Mouse (Mus musculus) macrophage (primary cell): Measurements from ENCODE around the gene Cactin. TPM values are rescaled to one million over a fixed set of nuclear protein-coding genes. Genes with fewer than 3 reads are reported as not detected.

Experiments
- H3K27ac ChIP-seq: fragments of 350-480 bp; formaldehyde crosslinking; 2 replicates; pipeline ENCODE4 v1.9.0; 2021
- H3K36me3 ChIP-seq: fragments of 350-480 bp; formaldehyde crosslinking; 2 replicates; pipeline ENCODE4 v1.9.0; 2021; ENCODE audit errors: inconsistent target
- H3K4me3 ChIP-seq: fragments of 350-480 bp; formaldehyde crosslinking; 2 replicates; pipeline ENCODE4 v1.9.0; 2021; ENCODE audit errors: inconsistent target
- H3K79me2 ChIP-seq: fragments of 350-480 bp; formaldehyde crosslinking; 2 replicates; pipeline ENCODE4 v1.9.0; 2021; ENCODE audit errors: inconsistent target
- WGBS: methylation state at CpG from one replicate; pipeline ENCODE4 v1.1.7; 2026; ENCODE audit warnings: inconsistent platforms; ENCODE audit not compliant: missing documents; 5-methylcytosine and 5-hydroxymethylcytosine counted together
- polyA plus RNA-seq: library from polyadenylated mRNA; stranded (reverse); fragments of 250-400 nt; gene quantifications from 3 replicates; pipeline ENCODE4 v1.2.4, GENCODE M21; 2018; ENCODE audit warnings: inconsistent platforms

The Cactin gene
- polyA plus RNA-seq, 1 experiment from 2014 or later = 15.1 TPM

GRCm38 (mm10) chr10:81291511-81292104, 29.3 kb upstream of the Cactin start, which contains the start of gene Tjp3:
Gene Tjp3 (minus strand): TSS chr10:81291581.
- Histone ChIP-seq H3K4me3 (no peak within 1 kb of the TSS), H3K27ac (peak within 1 kb of the TSS; percentile 41), H3K79me2 (peaks cover 35% of the 10 kb centered on the region), H3K36me3 (no peaks in the 10 kb centered on the region)
- WGBS = 17% methylated on average over 9 of the region's 9 CpGs

DNA sequence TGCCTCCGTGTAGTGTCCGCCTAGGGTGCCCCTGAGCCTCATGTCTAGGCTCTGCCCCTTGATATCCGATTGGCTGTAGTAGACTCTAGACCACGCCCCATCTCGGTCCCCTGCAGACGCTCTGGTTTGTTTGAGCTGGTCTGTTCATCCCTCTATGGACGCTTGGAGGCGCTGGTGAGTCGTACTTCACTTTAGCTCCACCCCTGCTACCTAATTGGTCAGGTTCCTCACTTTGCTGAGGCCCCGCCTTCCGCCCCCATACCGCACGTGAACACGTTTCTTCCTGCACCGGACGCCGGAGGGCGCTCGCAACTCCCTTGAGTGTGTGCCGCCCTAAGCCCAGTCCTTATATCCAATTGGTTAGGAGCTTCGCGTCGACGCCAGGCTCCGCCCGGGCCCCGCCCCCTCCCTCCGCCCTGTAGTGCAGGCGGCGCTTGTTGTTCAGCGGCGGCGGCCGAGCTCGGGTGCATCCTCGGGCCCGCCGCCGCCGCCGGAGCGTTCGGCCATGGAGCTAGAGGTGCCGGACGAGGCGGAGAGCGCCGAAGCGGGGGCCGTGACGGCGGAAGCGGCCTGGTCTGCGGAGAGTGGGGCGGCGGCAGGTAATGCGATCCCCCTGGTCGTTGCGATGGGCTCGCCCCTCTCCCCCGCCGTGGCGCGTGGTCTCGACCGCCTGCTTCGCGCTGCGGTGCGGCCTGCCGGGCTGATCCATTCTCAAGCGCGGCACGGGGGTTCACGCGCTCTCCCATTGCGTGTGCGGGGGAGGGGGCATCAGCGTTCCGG, 28.2 kb upstream of the Cactin start, which contains the start of gene Pip5k1c:
Pip5k1c (plus strand) TSS at position 410 of the 780 bp plus-strand sequence.
- Histone ChIP-seq H3K4me3 (peak within 1 kb of the TSS; percentile 79), H3K36me3 (no peaks in the 10 kb centered on the region), H3K27ac (peak within 1 kb of the TSS; percentile 43), H3K79me2 (peaks cover 46% of the 10 kb centered on the region)
- under 1% methylated on average over 73 of the region's 80 CpGs for WGBS

DNA sequence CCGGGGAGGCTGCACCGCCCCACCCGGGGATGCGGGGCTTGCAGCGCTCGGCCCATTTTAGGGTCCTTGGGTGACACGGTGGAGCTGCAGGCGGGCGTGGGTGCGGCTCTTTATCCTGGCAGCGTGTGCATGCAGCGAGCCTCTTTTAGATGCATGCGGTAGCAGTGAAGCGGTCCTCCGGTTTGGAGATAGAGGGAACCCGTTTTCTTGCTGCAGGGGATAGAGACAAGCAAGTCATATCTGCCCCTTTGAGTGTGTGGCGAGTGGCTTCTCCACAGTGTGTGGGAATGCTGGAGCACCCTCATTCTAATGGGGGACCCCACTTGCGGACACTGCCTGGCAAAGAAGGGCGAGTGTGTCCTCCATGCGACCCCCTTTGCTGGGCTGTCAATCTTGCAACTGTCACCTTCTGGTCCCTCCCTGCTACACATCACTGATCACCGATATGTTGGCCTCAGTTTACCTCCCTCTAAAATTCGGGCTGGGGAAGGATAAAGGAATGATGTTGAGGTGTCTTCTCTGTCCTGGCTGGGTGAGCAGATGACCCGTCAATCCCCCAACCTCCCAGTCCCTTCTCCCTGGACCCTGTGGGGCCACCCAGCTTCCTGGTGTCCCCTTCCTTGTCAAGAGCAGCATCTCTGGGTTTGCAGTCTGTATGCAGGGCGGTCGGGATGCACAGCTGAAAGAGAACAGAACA, 27.4 kb upstream of the Cactin start:
- no peaks in the 10 kb centered on the region for H3K36me3 ChIP-seq
- peak overlapping the region; percentile 43 for H3K27ac ChIP-seq
- WGBS = 2% methylated on average over 25 of the region's 25 CpGs
- peak overlapping the region; percentile 79 for H3K4me3 ChIP-seq
- peaks cover 54% of the 10 kb centered on the region for H3K79me2 ChIP-seq

DNA sequence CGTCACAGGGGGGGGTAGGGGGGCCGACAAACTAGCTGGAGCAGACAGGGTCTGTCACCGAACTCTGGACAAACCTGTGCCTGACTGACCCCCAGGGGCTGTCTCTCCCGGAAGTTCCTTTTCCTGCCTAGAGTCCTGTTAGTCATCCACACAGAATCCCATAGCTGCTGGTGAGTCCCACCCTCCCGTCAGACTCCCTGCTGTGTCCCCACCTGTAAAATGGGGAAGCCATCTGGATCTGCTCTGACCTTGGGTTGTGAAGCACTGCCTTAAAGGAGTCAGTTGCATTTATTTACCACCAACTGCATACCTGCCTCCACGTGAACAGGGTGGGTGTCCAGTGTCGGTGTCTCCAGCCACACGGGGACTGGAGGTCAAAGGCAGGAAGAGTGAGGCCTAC, 26.5 kb upstream of the Cactin start:
- no peaks in the 10 kb centered on the region for H3K36me3 ChIP-seq
- H3K79me2 ChIP-seq = peaks cover 63% of the 10 kb centered on the region
- peak overlapping the region; percentile 79 for H3K4me3 ChIP-seq
- WGBS = 31% methylated on average over 8 of the region's 8 CpGs
- H3K27ac ChIP-seq = peak overlapping the region; percentile 43

- no peak overlapping the region for H3K27ac ChIP-seq
- 89% methylated on average over 6 of the region's 6 CpGs for WGBS
- peaks cover 71% of the 10 kb centered on the region for H3K79me2 ChIP-seq
- no peaks in the 10 kb centered on the region for H3K36me3 ChIP-seq
- H3K4me3 ChIP-seq = no peak overlapping the region
Observed at GRCm38 (mm10) chr10:81295185-81295584, 25.7 kb upstream of the Cactin start.

GRCm38 (mm10) chr10:81297246-81297645, 23.7 kb upstream of the Cactin start:
- peak overlapping the region; percentile 20; the same call in 1 of the 2 replicates for H3K4me3 ChIP-seq
- H3K27ac ChIP-seq = peak overlapping the region; percentile 99
- WGBS = 22% methylated on average over 6 of the region's 6 CpGs
- peaks cover 91% of the 10 kb centered on the region for H3K79me2 ChIP-seq
- H3K36me3 ChIP-seq = no peaks in the 10 kb centered on the region

DNA sequence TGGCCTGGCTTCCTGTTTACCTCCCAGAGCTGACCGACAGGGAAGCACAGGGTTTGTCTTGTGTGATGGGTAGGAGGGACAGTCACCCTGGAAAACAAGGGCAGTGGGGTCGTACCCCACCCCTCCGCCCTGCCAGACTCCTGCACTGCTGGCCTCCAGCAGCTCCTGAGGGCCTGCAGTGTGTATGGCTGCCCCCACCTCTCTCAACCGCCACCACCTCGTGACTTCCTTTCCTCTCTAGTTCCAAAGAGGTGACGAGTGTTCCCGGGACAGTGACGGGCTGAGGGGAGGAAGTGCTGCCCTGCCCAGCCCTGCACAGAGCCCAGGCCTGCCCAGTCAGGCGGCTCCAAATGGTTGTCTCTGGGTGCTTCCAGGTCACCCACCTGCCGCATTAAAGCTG, 23.1 kb upstream of the Cactin start:
- Histone ChIP-seq H3K4me3 (peak overlapping the region; percentile 20), H3K27ac (peak overlapping the region; percentile 99)

DNA sequence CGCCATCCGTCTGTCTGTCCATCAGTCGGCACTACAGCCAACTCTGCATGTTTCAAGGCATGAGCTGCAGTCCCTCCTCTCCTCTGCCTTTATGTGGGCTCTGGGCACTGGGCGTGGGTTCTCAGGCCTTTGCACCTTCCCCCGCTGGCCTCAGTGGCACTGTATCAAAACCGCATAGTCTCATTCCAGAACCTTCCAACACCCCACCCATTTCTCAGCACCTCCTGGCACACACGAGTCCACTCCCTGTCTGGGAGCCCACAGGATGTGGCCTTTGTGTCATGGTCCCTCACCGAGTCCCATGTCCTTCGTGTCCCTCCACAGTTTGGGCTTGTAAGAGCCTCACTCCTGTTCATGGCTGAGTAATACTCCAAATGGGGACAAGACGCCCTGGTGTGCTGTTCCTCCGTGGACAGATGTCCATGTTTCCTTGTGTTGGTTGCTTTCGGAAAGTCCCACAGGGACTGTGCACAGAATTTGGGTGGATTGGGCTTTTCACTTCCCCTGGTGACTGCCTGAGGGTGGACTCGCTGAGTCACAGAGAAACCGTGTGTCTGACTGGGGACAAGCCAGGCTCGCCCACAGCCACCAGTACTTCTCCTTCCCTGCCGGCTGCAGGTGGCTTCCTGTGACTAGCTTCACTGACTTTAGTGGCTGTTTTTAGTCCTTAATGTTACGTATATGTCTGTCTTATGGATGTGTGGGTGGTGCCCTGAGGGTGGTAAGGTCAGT, 22.4 kb upstream of the Cactin start:
- Histone ChIP-seq H3K27ac (peak overlapping the region; percentile 99), H3K36me3 (no peaks in the 10 kb centered on the region), H3K4me3 (peak overlapping the region; percentile 20), H3K79me2 (peaks cover 100% of the 10 kb centered on the region)
- 25% methylated on average over 17 of the region's 17 CpGs for WGBS

More for the DNA sequence above, 23.1 kb upstream of the Cactin start:
- Histone ChIP-seq H3K36me3 (no peaks in the 10 kb centered on the region), H3K79me2 (peaks cover 97% of the 10 kb centered on the region)
- 2% methylated on average over 10 of the region's 10 CpGs for WGBS

DNA sequence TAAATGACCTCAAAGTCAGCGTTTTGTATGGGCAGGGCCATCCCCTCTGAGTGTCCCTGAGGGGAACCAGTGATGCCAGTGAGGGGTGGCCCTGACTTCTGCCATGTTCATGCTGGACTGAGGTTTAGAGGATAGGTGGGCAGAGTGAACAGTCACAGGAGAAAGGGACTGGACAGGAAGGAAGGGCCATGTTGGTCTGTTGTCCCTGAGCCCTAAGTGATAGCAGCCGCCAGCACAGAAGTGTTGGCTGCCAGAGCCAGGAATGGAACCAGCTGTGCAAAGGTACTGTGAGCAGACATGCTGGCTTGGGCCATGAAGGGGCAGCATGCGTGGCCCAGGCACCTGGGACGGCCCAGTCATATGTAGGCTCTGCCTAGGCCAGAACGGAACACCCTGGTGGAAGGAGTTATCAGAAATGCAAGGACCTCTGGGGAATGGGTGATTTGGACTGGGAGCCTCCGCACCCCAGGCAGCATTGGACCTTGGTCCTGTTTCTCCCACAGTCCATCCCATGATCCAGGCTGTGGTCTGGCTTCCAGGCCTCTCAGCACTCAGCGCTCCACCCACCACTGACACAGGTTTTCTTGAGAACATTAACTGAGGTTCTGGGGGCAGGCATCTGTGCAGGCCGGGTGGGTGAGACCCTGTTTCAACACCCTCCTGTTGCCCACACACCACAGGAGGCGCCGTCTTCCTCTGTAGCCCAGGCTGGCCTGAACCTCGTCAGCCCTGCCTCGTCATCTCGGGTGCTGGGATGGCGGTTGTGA, 21.1 kb upstream of the Cactin start:
- Histone ChIP-seq H3K27ac (peak overlapping the region; percentile 99), H3K4me3 (no peak overlapping the region), H3K36me3 (no peaks in the 10 kb centered on the region), H3K79me2 (peaks cover 100% of the 10 kb centered on the region)
- WGBS = 73% methylated on average over 14 of the region's 14 CpGs

GRCm38 (mm10) chr10:81300352-81300907, 20.5 kb upstream of the Cactin start:
- Histone ChIP-seq H3K4me3 (no peak overlapping the region), H3K36me3 (peaks cover 4% of the 10 kb centered on the region; the same call in 1 of the 2 replicates)
- 94% methylated on average over 8 of the region's 9 CpGs for WGBS

GRCm38 (mm10) chr10:81301321-81301720, 19.6 kb upstream of the Cactin start:
- no peak overlapping the region for H3K27ac ChIP-seq
- 83% methylated on average over 9 of the region's 9 CpGs for WGBS

More at GRCm38 (mm10) chr10:81300352-81300907, 20.5 kb upstream of the Cactin start:
- H3K79me2 ChIP-seq = peaks cover 100% of the 10 kb centered on the region
- peak overlapping the region; percentile 99 for H3K27ac ChIP-seq

DNA sequence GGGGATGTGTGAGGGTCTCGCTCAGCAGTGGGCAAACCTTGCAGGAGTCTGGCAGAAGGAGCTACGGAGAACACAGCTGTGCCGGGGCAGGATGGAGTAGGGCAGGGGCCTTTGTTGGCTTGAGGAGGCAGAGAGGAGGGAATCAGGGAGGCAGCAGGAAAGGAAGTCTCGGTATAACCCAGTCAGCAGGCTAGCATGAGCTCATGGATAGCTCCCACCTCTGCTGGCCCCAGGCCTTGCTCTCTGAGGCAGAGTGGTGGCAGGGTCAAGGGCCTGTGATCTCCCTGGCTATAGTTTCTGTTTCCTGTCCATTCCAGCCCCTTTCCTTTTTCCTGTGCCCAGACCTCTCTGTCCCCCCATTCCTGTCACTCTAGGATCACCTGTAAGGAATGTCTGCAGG, 18.6 kb upstream of the Cactin start:
- peaks cover 99% of the 10 kb centered on the region for H3K79me2 ChIP-seq
- H3K36me3 ChIP-seq = peaks cover 22% of the 10 kb centered on the region
- no peak overlapping the region for H3K4me3 ChIP-seq
- 85% methylated on average over 4 of the region's 4 CpGs for WGBS
- H3K27ac ChIP-seq = peak overlapping the region; percentile 46

More at GRCm38 (mm10) chr10:81301321-81301720, 19.6 kb upstream of the Cactin start:
- Histone ChIP-seq H3K4me3 (no peak overlapping the region), H3K79me2 (peaks cover 100% of the 10 kb centered on the region), H3K36me3 (peaks cover 12% of the 10 kb centered on the region)

DNA sequence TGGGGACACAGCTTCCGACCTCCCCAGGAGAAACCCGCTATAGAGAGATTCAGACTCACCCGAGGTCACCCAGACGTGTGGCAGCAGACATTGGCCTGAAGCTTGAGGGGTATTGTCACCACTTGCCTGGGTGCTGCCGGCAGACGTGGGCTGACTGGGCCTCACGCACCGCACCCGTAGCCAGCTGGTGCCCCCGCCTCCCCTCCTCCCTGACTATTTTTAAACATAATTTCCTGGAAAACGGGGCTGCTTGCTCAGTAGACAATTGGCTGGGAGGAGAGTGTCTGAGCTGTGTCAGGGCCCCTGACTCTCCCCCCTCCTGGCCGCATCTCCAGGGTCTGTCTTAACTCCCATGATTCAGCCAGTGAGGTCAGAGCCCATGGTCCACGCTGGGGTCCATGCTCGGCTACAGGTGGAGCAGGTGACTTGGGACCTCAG, 18.1 kb upstream of the Cactin start:
- WGBS = 34% methylated on average over 14 of the region's 14 CpGs

More for the DNA sequence above, 18.1 kb upstream of the Cactin start:
- H3K4me3 ChIP-seq = no peak overlapping the region
- peak overlapping the region; percentile 46 for H3K27ac ChIP-seq
- peaks cover 27% of the 10 kb centered on the region for H3K36me3 ChIP-seq
- H3K79me2 ChIP-seq = peaks cover 94% of the 10 kb centered on the region
